Mouse (Mus musculus) bone marrow macrophage, adult 2 months (primary cell): Measurements from ENCODE around the gene Hoxc5.

Source experiments
- CTCF ChIP-seq: IDR thresholded peaks from 2 replicates; pipeline ENCODE4 v1.5.1; 2012; ENCODE audit warnings: low read depth, mild to moderate bottlenecking, low read length, moderate library complexity
- POLR2A ChIP-seq: IDR thresholded peaks from 2 replicates; pipeline ENCODE4 v1.6.1; 2012; ENCODE audit warnings: mild to moderate bottlenecking, low read depth, low read length, borderline replicate concordance

DNA sequence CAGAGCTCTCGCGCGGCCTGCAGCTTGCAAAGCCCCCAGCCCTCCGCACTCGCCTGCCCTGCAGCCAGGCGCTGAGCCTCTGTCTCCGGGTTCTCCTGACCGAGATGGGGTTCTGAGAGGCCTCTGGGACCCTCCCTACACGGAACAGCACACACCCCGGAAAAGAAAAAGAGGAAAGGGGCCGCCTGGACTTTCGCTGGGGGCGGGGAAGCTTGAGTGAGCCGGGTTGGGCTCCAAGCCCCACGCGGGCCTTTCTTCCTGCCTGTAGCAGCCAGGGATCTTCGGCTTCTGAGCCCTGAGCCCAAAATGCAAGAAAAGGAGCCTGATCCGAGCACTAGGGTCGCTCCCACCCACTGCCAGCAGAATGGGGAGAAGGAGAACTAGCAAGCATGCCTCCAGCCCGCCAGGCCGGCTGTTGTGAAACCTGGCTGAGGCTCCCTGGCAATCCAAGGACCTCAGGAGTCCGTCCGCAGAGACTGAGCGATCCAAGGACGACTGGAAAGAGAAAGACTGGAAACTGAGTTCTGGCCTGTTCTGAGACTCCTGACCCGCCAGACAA, 44.8 kb downstream of the Hoxc5 start:
- no peak for TF ChIP-seq CTCF
- TF ChIP-seq POLR2A: no peak
